Mouse (Mus musculus) embryo, embryonic 11.5 days (tissue): ENCODE results near the gene Adgrf1.

Source experiments
- DNase-seq: peaks from one replicate; pipeline ENCODE4 v3.0.0-alpha.2; 2012; ENCODE audit warnings: low read depth, low spot score

Gene Adgrf1

GRCm38 (mm10) chr17:43362362-43362761 is 92.2 kb downstream of the Adgrf1 start:
- no peak for DNase-seq

- no peak for DNase-seq
Observed at GRCm38 (mm10) chr17:43362881-43363280, 92.8 kb downstream of the Adgrf1 start.

- DNase-seq: no peak
Observed at GRCm38 (mm10) chr17:43363921-43364320, 93.8 kb downstream of the Adgrf1 start.

GRCm38 (mm10) chr17:43365297-43365696 is 95.2 kb downstream of the Adgrf1 start:
- no peak for DNase-seq

GRCm38 (mm10) chr17:43366486-43366885 is 96.4 kb downstream of the Adgrf1 start:
- no peak for DNase-seq

- no peak for DNase-seq
Observed at GRCm38 (mm10) chr17:43368171-43368576, 98.0 kb downstream of the Adgrf1 start.

GRCm38 (mm10) chr17:43372604-43373003 is 102.5 kb downstream of the Adgrf1 start:
- DNase-seq: no peak

- no peak for DNase-seq
Observed at GRCm38 (mm10) chr17:43374020-43374419, 103.9 kb downstream of the Adgrf1 start.
